Mouse (Mus musculus) small intestine, adult 2 months (tissue): Measurements from ENCODE around the gene Myo18a.

Experiments used
- CTCF ChIP-seq: fragments of 200-500 bp; IDR thresholded peaks from 2 replicates; pipeline ENCODE4 v1.5.1; 2012; ENCODE audit warnings: low read depth, mild to moderate bottlenecking, control low read depth, inconsistent platforms, low read length, moderate library complexity, mixed read lengths; ENCODE audit not compliant: insufficient replicate concordance, insufficient read length; ENCODE audit errors: extremely low read depth
- POLR2A ChIP-seq: fragments of 200-500 bp; IDR thresholded peaks from 2 replicates; pipeline ENCODE4 v1.6.1; 2012; ENCODE audit warnings: low read depth, mild to moderate bottlenecking, control low read depth, inconsistent platforms, low read length, moderate library complexity

DNA sequence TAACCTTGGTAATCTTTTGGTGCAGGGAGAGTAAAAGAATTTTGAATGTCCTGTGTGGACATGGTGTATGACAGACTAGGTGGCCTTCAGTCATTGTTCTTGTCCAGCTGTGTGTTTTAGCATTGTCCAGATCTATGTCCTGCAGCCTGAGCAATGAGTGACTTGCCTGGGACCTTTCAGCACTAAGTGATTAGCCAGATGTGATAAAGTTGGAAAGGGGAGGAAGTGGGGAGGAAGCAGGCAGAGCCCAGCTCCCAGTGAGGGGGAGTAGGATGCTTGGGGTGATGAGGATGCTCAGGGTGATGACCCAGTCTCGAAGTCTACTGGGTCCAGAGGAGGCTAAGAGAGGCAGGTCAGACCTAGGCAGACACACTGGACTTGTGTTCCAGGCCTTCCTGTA, 16.2 kb downstream of the Myo18a start:
- TF ChIP-seq POLR2A (no peak), CTCF (no peak)
